Mouse (Mus musculus) stomach, embryonic 16.5 days (tissue): ENCODE data around the gene Mtfr1l. TPM values are rescaled to one million over a fixed set of nuclear protein-coding genes. Genes with fewer than 3 reads are reported as not detected.

Experiments used
- ATAC-seq: fragments of 200-750 bp; cut with Nextera tagmentation; 2 replicates; pipeline ENCODE4 v1.8.0; 2017; ENCODE audit warnings: moderate number of reproducible peaks, moderate TSS enrichment; ENCODE audit not compliant: insufficient read depth, low FRiP score
- H3K27ac ChIP-seq: fragments of 300-500 bp; sonication (generic); 2 replicates; pipeline ENCODE4 v1.5.1; 2014; ENCODE audit warnings: low read length
- H3K27me3 ChIP-seq: fragments of 300-500 bp; sonication (generic); 2 replicates; pipeline ENCODE4 v1.6.1; 2014; ENCODE audit warnings: low read length, control low read depth, mixed read lengths; ENCODE audit not compliant: control insufficient read depth, insufficient read depth
- H3K36me3 ChIP-seq: fragments of 300-500 bp; sonication (generic); 2 replicates; pipeline ENCODE4 v1.6.1; 2014; ENCODE audit warnings: low read length; ENCODE audit not compliant: control insufficient read depth, insufficient read depth
- H3K4me1 ChIP-seq: fragments of 300-500 bp; sonication (generic); 2 replicates; pipeline ENCODE4 v1.6.1; 2014; ENCODE audit warnings: low read length, control low read depth, mixed read lengths; ENCODE audit not compliant: control insufficient read depth, insufficient read depth
- H3K4me2 ChIP-seq: fragments of 300-500 bp; sonication (generic); 2 replicates; pipeline ENCODE4 v1.6.1; 2014; ENCODE audit warnings: low read depth, low read length, mixed read lengths
- H3K4me3 ChIP-seq: fragments of 300-500 bp; sonication (generic); replicated peaks from 2 replicates; pipeline ENCODE4 v1.5.1; 2014; ENCODE audit warnings: mild to moderate bottlenecking, low read length
- H3K9ac ChIP-seq: fragments of 300-500 bp; sonication (generic); 2 replicates; pipeline ENCODE4 v1.6.1; 2014; ENCODE audit warnings: low read length
- H3K9me3 ChIP-seq: fragments of 300-500 bp; sonication (generic); replicated peaks from 2 replicates; pipeline ENCODE4 v1.6.1; 2016; ENCODE audit warnings: low read length, control low read depth; ENCODE audit not compliant: control insufficient read depth
- WGBS: fragments of 180-500 bp; shearing (Covaris S2); extraction: QIAGEN DNeasy Blood & Tissue Kit; methylation state at CpG from one replicate; pipeline ENCODE4 v1.1.7; 2014; 5-methylcytosine and 5-hydroxymethylcytosine counted together
- polyA plus RNA-seq: library from polyadenylated mRNA; unstranded; fragments of >200 nt; fragmentation: Nextera tagmentation; extraction: Ambion mirVana; gene quantifications from 2 replicates; pipeline ENCODE4 v1.2.1, GENCODE M21; 2015

The Mtfr1l gene
- polyA plus RNA-seq, 1 experiment from 2014 or later, result 95.1 TPM

GRCm38 (mm10) chr4:134533421-134533820 lies 1.8 kb downstream of the Mtfr1l start:
- Histone ChIP-seq H3K4me3 (peak overlapping the region; percentile 81; the same call in 1 of the 2 replicates), H3K9ac (0 out of 2 replicates have a peak overlapping the region, but pooled peaks have one; percentile 86), H3K4me2 (peak overlapping the region; percentile 94), H3K4me1 (peaks cover 25% of the 10 kb centered on the region), H3K9me3 (no peaks in the 10 kb centered on the region), H3K36me3 (peaks cover 7% of the 10 kb centered on the region; the same call in 1 of the 2 replicates), H3K27me3 (no peaks in the 10 kb centered on the region), H3K27ac (no peak overlapping the region)
- ATAC-seq, result no peak
- WGBS, result 83% methylated on average over 4 of the region's 4 CpGs

GRCm38 (mm10) chr4:134532928-134533327 lies 2.3 kb downstream of the Mtfr1l start:
- no peak overlapping the region for H3K9ac ChIP-seq
- H3K4me3 ChIP-seq, result no peak overlapping the region
- H3K27ac ChIP-seq, result no peak overlapping the region
- H3K27me3 ChIP-seq, result no peaks in the 10 kb centered on the region
- no peak overlapping the region for H3K4me2 ChIP-seq
- peaks cover 25% of the 10 kb centered on the region for H3K4me1 ChIP-seq
- ATAC-seq, result no peak
- no peaks in the 10 kb centered on the region for H3K9me3 ChIP-seq
- 73% methylated on average over 4 of the region's 4 CpGs for whole genome bisulfite sequencing
- H3K36me3 ChIP-seq, result peaks cover 12% of the 10 kb centered on the region

GRCm38 (mm10) chr4:134526220-134526619 lies 9.0 kb downstream of the Mtfr1l start:
- Histone ChIP-seq H3K27me3 (no peaks in the 10 kb centered on the region), H3K9ac (no peak overlapping the region), H3K9me3 (no peaks in the 10 kb centered on the region), H3K4me1 (no peaks in the 10 kb centered on the region), H3K36me3 (peaks cover 19% of the 10 kb centered on the region), H3K27ac (no peak overlapping the region), H3K4me2 (no peak overlapping the region), H3K4me3 (no peak overlapping the region)
- 69% methylated on average over 5 of the region's 5 CpGs for WGBS
- ATAC-seq, result no peak

GRCm38 (mm10) chr4:134525806-134526205 lies 9.4 kb downstream of the Mtfr1l start:
- Histone ChIP-seq H3K9me3 (no peaks in the 10 kb centered on the region), H3K9ac (no peak overlapping the region), H3K36me3 (peaks cover 20% of the 10 kb centered on the region), H3K4me1 (no peaks in the 10 kb centered on the region), H3K27ac (no peak overlapping the region), H3K27me3 (no peaks in the 10 kb centered on the region), H3K4me2 (no peak overlapping the region), H3K4me3 (no peak overlapping the region)
- no peak for ATAC-seq
- WGBS, result 70% methylated on average over 5 of the region's 5 CpGs

- Histone ChIP-seq H3K36me3 (peaks cover 17% of the 10 kb centered on the region), H3K4me1 (no peaks in the 10 kb centered on the region), H3K4me3 (no peak overlapping the region), H3K9me3 (no peaks in the 10 kb centered on the region), H3K4me2 (no peak overlapping the region), H3K27me3 (no peaks in the 10 kb centered on the region), H3K9ac (no peak overlapping the region), H3K27ac (no peak overlapping the region)
- ATAC-seq, result no peak
- 78% methylated on average over 4 of the region's 4 CpGs for WGBS
These were observed 11.7 kb downstream of the Mtfr1l start for GRCm38 (mm10) chr4:134523447-134523846.

GRCm38 (mm10) chr4:134519281-134519680 lies 15.9 kb downstream of the Mtfr1l start:
- H3K4me2 ChIP-seq, result no peak overlapping the region
- peaks cover 4% of the 10 kb centered on the region; the same call in 1 of the 2 replicates for H3K36me3 ChIP-seq
- no peak for ATAC-seq
- no peak overlapping the region for H3K9ac ChIP-seq
- H3K27ac ChIP-seq, result no peak overlapping the region
- no peaks in the 10 kb centered on the region for H3K27me3 ChIP-seq
- peaks cover 10% of the 10 kb centered on the region for H3K4me1 ChIP-seq
- H3K4me3 ChIP-seq, result no peak overlapping the region
- H3K9me3 ChIP-seq, result no peaks in the 10 kb centered on the region

GRCm38 (mm10) chr4:134518541-134518940 lies 16.6 kb downstream of the Mtfr1l start:
- no peak overlapping the region for H3K9ac ChIP-seq
- no peak overlapping the region for H3K27ac ChIP-seq
- peaks cover 4% of the 10 kb centered on the region; the same call in 1 of the 2 replicates for H3K36me3 ChIP-seq
- ATAC-seq, result no peak
- H3K9me3 ChIP-seq, result no peaks in the 10 kb centered on the region
- H3K27me3 ChIP-seq, result no peaks in the 10 kb centered on the region
- H3K4me3 ChIP-seq, result no peak overlapping the region
- no peak overlapping the region for H3K4me2 ChIP-seq
- H3K4me1 ChIP-seq, result peaks cover 10% of the 10 kb centered on the region
- 89% methylated on average over 4 of the region's 4 CpGs for WGBS

- H3K27ac ChIP-seq, result peak overlapping the region; percentile 83; the same call in 1 of the 2 replicates
- peaks cover 11% of the 10 kb centered on the region for H3K4me1 ChIP-seq
- no peak overlapping the region for H3K4me2 ChIP-seq
- H3K9me3 ChIP-seq, result no peaks in the 10 kb centered on the region
- peaks cover 4% of the 10 kb centered on the region; the same call in 1 of the 2 replicates for H3K36me3 ChIP-seq
- H3K9ac ChIP-seq, result no peak overlapping the region
- WGBS, result 83% methylated on average over 10 of the region's 10 CpGs
- ATAC-seq, result no peak
- H3K27me3 ChIP-seq, result no peaks in the 10 kb centered on the region
- no peak overlapping the region for H3K4me3 ChIP-seq
These were observed 17.5 kb downstream of the Mtfr1l start for GRCm38 (mm10) chr4:134517719-134518118.

GRCm38 (mm10) chr4:134516981-134517380 lies 18.2 kb downstream of the Mtfr1l start:
- H3K27ac ChIP-seq, result peak overlapping the region; percentile 83
- WGBS, result 61% methylated on average over 8 of the region's 8 CpGs

More at GRCm38 (mm10) chr4:134516981-134517380, 18.2 kb downstream of the Mtfr1l start:
- Histone ChIP-seq H3K27me3 (no peaks in the 10 kb centered on the region), H3K36me3 (peaks cover 4% of the 10 kb centered on the region; the same call in 1 of the 2 replicates), H3K9ac (no peak overlapping the region; the same call in 1 of the 2 replicates), H3K4me1 (peaks cover 15% of the 10 kb centered on the region), H3K4me3 (no peak overlapping the region), H3K9me3 (no peaks in the 10 kb centered on the region), H3K4me2 (no peak overlapping the region; the same call in 1 of the 2 replicates)
- peak; percentile 65; the same call in 1 of the 2 replicates for ATAC-seq
